Mouse (Mus musculus) kidney, adult 18-20 months (tissue): ENCODE data around the gene Ggta1.

Experiments
- DNase-seq: peaks from one replicate; pipeline ENCODE4 v3.0.0; 2021

Gene Ggta1

DNA sequence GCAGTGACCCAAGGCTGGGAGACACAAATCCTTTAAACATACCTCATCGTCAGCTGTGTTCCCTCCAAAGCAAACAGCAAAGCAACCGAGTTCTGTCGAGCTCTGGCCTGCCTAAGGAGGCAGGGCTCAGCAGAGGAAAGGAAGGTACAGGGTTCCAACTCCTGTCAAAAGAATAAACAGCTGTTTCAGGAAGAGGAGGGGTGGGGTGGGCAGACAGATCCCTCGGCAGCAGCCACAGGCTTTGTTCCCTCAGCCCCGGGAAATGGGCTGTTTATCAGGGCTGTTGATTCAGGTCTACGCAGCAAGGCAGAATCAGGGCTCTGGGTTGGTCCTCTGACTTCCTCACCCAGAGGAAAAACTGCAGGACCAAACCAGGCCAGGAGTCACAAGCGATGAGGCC lies 30.6 kb downstream of the Ggta1 start:
- DNase-seq, result peak; percentile 50

DNA sequence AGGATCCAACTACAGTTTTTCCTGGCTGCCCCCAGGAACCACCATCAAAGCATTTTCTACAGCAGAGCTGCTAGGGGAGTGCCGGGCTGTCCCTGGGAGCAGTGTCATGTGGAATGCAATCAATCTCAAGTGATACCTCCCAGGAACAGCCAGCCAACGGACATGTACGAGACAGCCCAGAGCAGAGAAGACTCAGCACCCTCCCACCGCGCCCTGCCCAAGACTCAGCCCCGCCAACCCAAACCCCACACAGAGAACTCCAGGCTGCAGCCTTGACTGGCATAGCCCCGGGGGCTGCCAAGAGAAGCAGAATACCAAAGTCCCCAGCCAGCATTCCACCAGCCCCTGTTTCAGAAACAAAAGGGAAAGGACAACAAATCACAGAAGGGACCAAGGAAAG lies 31.0 kb downstream of the Ggta1 start:
- peak; percentile 31 for DNase-seq

DNA sequence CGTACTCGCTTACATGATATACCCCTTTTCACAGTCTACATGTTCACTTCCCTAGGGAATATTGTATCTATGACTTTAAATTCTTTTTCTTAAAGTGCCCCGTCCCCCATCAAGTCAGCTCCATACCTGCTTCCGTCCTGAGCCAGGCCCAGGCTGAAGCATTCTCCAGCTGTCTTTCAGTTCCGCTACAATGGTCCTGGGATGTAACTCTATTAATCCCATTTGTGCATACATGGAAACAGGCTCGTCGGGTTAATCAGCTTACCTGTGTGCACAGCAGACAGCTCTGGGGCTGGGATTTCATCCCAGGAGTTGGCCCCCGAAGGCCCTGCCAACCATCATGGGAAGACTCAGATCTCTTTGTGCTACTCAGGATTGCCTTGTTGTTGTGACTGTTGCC lies 32.2 kb downstream of the Ggta1 start:
- DNase-seq, result no peak

DNA sequence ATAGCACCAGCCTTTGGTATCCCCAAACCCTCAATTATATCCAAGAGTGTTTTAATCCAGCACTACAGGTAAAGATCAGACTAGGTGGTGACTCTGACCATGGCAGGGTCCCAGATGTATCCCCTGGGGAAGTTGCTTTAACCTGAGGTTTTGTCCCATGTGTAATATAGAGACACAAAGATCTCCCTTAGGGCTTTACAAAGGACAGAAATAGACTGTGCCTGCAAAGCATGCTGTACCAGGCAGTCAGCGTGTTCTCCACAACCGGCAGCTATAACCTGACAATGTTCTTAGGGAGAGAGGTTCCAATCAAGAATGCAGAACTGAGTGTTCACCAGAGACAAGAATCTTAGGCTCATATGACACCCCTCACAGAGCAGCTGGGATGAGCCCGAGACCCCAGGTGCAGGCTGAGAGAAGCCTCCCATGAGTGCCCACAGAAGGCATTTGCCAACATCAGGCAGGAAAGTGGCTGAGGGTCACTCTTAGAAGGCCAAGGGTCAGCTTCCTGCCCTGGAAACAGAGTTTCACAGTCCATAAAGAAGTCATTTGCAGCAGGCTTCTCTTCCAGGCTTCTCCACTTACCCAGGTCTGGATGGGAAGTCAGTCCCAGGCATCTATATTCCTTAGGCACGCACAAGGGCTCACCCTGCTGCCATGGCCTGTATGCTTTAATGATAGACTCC lies 34.3 kb downstream of the Ggta1 start:
- no peak for DNase-seq

DNA sequence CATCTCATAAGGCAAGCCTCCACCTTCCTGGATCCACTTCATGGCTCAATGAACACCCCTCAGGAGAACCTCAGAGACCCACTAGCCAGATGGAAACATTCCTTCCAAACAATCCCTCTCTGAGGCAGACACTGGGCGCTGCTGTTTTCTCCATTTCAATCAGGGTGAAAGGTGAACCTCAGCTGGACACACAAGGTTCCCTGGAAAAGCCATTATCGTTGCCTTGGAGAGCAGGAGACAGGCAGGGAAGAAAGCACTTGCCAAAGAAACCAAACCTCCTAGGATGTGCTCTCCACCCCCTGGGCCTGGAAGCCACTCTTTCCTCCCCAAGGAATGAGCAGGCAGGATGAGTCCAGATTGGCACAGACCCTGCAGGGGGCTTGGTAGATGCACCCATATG lies 35.5 kb downstream of the Ggta1 start:
- DNase-seq, result no peak

DNA sequence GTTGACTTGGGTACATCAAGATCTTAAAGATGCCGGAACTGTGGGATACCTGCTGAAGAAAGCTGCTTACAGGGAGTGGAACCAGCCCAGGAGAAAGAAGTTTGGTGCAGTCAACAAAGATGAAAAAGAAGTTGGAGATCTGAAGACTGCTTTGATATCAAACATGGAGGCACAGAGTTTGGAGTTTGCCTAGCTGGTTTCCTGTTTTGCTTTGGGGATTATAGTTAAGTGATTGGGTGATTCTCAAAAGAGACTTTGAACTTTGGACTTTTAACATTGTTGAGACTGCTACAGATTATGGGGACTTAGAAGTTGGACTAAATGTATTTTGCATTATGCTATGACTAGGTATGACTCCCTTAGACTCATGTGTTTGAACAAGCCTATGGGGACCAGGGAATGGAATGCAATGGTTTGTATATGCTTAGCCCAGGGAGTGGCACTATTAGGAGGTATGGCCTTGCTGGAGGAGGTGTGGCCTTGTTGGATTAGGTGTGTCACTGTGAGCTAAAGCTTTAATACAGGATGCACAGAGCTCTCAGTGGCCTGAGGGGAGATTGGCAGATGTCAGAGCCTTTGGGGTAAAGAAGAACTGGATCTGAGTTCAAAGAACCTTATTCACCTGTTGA lies 39.2 kb downstream of the Ggta1 start:
- no peak for DNase-seq

DNA sequence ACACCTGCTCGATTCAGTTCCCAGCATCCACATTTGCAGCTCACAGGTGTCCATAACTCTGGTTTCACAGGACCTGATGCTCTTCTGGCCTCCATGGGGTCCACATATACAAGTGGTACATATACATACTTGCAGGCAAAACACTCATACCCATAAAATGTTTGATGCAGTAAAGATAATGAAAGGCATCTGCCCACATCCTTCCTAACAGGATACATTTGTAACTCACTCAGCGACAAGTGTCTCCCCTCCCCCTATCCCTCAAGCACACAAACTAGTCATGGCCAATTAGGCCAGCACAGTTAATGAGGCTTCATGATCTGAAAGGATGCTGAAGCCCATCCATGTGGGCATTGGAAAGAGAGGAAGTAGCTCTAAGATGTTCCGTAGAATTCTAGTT lies 40.6 kb downstream of the Ggta1 start:
- DNase-seq, result no peak

DNA sequence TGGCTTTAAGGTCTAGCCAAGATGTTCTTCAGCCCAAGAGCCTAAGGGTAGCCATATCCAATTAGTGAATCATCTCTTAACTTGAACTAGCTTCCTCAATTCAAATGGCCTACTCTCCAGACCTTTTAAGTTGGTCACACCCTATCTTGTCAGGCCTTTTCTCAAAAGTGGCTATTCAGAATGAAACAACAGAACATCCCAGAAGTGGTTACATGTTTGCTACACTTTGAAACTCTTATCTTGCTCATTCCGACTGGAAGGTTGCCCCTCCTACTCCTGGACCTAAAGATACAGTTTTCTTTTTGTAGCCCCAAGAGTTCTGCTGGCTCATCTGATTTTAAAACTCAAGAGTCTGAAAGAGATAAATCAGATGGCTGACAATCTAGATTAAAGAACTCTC lies 42.4 kb downstream of the Ggta1 start:
- DNase-seq, result no peak

DNA sequence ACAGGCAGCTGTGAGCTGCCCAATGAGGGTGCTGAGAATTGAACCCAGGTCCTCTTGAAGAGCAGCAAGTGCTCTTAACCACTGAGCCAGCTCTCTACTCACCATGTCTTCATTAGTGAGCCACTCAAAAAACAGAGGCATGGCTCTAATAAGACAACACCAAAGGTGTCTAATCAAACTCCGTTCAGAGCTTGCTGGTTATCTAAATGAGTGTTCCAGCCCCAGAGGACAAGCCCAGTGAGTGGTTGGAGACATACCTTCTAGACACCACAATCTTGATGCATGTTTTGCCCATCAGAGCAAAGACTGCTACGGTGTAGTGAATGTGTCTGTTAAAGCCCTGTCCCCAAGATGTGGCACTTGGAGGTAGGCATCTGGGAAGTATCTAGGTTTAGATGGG lies 43.4 kb downstream of the Ggta1 start:
- DNase-seq, result no peak

DNA sequence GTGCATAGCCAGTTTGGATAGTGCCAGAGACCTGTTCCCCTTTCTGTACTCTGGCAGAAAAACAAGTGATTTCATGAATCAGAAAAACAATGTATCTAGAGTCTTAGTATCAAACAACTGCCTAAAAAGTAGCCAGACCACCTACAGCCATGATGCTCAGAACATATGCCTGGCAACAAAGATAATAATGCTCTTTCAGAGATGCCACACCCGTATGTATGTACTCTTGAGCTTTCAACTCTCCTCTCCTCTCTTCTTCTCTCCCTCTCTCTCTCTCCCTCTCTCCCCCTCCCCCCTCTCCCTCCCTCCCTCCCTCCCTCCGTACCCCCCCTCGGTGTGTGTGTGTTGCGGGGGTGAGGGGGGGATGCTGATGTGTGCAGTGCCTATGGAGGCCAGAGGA lies 43.8 kb downstream of the Ggta1 start:
- no peak for DNase-seq

DNA sequence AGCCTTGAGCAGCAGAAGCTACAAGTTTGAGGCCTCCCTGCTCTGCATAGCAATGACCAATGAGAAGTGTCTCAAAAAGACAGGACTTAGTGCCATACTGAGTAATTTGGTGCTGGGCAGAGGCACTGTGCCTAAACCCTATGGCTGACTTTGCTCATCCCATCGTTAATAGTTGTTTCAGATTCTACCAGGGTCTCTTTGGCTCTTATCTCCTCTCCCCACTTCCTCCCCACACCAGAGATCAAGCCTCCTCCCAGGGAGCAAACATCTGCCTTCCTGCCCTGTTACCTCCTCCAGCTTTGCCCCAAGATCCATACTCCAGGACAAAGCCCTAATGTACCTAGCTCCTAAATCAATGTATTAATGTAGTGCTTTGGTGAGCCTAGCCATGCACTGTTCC lies 45.8 kb downstream of the Ggta1 start:
- DNase-seq, result no peak

DNA sequence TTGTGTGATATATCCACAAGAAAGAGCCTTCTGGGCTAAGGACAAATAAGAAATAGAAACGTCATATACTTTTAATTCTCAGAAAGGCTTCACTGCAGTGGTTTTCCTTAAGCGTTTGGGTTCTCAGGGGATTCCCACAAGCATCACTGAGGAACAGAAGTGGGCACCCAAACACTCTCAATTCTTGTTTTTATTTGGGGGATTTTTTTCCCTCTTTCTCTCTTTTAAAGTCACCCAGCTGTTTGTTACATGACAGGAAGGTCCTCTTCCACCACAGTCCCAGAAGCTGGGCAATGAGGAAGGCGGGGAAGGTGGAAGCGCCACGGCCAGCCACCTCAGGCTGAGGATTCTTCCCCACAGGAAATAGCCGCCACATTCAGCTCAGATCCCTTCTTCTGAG lies 46.6 kb downstream of the Ggta1 start:
- no peak for DNase-seq

DNA sequence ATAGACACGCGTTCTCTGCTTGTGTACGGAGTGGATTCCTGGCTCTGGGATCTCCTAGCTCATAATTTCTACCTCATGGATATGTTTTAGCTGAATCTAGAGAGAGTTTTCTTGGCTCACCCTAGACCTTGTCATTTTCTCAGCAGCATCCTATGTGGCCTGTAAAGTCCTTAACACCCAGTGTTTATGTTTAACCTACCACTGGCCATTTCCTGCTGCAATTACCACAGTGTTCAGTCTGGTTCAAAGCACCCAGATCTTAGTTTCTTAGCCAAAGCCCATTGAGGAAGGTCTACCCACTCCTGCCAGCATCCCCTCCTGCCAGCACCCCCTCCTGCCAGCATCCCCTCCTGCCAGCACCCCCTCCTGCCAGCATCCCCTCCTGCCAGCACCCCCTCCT lies 50.2 kb downstream of the Ggta1 start:
- no peak for DNase-seq

DNA sequence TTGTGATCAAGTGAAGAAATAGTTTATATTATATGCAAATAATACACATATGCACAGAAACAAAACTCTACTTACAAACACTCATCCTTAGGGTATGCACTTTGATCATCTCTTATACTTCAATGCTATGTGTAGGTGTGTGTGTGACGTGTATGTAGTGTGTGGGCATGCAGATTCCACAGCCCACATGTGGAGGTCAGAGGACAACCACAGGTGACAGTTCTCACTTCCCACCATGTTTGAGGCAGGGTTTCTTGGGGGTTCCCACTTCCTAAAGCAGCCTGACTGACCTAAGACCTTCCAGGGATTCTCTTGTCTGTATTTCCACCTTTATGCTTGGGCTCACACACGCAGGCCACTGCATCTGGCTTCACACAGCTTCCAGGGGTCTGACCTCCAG lies 50.8 kb downstream of the Ggta1 start:
- DNase-seq, result no peak

DNA sequence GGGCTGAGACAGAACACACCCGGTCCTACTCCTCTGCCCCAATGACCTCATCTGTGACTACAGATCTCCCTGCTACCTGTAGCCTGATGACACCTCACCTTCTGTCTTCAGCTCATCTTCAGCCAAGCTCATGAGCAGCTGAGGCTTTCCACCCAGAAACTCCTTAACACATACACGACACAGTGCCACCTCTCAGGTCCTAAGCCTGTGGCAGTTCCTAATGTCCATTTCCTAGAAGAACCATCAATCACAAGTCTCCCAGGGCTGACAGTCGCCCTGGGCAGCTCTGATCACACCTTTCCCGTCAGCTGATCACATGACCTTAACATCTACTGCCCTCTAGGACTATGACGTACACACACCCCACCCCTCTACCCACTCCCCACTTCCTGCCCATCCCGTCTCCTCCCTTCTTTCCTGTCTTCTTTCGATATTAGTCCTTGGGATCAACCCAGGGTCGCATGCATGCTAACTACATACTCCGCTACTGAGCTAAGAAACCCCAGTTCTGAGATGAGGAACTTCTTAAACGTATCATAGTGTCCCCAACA lies 51.3 kb downstream of the Ggta1 start:
- no peak for DNase-seq

DNA sequence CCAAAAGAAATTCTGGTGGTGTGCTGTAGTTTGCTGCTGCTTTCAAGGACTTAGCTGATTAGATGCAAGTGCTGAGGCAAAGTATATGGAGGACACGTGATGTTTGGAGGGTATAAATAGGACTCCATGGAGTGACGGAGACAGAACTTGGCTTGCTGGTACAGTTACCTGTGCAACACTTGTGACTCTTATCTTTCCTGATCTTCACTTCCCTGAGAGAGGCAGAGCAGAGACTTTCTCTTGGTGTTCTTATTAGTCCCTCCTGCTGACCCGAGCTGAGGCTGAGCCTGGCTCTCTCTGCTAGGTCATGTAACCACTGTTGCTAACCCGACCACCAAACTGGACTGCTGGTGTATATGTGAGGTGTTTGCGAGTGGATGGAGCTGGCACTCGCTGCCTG lies 53.6 kb downstream of the Ggta1 start:
- DNase-seq, result no peak

DNA sequence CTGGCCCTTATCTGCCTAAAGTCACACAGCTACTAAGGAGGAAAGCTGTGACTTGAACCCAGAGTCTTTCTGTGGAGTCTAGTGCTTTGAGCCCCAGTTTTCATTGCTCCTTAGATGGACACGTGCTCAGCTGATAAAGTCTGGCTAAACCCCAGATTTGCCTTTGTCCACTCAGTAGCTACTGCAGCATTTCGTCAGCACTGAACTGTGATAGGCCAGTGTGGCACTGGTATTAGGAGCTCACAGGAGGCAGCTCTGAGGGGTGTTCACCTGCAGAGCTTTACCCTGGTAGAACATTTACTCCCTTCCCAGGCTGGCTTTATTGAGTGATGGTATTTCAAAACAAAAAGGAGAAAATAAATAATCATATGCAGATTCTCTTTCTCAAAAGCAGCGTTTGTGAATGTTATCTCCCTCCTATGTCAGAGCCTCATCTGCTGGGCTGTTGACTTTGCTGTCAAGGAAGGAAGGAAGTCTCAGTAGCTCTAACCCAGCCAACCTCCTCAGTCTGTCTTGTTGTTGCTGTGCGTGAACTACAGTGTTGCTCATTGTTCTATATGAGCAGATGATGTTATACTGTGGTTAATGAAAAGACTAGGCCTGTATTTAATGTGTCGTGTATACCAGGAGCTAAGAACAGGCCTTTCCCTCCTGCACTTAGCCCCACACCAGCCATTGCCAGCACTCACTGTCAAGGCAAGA lies 54.5 kb downstream of the Ggta1 start:
- no peak for DNase-seq

DNA sequence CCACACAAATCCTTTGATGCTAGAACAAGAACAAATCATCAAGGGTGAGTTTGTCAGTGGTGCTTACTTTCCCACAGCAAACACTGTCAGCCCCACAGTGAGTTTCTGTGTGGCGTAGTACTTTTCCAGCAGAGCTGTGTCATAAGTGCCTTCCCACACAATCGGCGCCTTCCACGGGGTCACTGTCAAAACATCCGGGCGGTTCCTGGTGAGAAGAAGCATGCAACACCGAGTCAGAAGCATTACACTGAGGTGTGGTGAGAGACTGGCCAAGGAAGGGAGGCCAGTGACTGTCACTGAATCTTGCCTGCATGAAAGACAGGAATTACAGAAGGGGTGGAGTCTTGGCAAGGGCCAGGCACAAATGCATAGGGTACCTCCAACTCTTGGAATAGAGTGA lies 55.2 kb downstream of the Ggta1 start:
- no peak for DNase-seq

DNA sequence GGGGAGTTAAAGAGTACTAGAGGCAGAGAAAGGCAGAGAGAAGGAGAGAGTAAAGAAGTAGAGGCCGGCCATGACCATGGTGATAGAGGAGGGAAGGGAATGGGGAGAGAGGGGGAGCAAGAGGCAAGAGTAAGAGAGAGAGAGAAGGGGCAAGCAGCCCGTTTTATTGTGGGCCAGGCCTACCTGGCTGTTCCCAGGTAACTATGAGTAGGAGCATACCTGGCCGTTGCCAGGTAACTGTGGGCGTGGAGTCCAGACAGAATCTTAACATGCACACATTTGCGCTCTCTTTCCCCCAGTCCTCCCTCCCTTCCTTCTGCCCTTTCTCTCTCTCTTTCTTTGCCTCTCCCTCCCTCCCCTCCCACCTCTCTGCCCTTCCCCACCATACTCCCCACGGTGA lies 55.8 kb downstream of the Ggta1 start:
- no peak for DNase-seq

DNA sequence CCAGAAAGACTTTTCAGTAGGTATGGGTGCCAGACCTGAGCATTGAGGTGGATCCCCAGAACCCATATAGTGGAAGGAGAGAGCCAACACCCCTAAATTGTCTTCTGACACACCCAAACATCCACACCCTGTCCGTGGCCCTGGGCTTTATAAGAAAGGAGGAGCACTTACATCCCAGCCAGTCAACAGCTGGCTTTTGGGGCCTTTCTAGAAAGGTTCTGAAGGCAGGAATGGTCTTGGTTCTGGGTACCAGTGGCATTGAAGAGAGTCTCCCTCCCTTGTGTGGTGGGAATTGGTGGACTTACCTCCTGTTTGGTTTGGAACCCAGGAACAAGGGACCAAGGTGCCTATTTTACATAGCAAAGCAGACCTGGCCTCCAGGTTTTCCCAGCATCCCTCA lies 56.4 kb downstream of the Ggta1 start:
- no peak for DNase-seq

DNA sequence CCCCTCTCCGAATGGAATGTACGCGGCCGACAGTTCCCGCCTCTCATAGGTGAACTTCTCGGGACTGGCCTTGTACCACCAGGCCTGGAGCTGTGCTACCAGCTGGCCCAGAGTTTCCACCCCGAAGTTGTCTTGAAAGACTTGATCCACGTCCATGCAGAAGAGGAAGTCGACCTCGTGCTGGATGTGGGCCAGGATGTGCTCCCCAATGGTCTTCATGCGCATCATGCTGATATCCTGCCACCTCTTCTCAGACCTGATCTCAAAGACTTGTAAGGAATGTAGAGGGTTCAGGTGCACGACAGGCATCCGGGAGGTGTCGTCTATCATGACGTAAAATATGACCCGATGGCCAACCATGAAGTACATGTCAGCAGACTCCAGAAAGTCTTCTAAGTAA lies 60.6 kb downstream of the Ggta1 start:
- DNase-seq, result no peak

DNA sequence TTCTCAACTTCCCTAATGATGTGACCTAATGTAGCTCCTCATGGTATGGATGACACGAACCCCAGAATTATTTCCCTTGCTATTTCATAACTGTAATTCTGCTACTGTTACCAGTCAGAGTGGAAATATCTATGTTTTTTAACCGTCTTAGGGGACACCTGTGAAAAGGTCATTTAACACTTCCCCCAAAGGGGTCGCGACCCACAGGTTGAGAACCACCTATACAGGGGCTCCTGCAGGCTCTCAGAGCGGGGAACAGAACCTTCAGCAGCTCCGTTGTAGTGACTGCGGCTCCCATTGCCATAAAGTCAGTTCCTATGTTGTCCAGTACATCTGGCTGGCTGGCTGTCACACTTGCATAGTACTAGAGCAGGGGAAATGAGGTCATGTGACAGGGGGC lies 62.3 kb downstream of the Ggta1 start:
- DNase-seq, result no peak

DNA sequence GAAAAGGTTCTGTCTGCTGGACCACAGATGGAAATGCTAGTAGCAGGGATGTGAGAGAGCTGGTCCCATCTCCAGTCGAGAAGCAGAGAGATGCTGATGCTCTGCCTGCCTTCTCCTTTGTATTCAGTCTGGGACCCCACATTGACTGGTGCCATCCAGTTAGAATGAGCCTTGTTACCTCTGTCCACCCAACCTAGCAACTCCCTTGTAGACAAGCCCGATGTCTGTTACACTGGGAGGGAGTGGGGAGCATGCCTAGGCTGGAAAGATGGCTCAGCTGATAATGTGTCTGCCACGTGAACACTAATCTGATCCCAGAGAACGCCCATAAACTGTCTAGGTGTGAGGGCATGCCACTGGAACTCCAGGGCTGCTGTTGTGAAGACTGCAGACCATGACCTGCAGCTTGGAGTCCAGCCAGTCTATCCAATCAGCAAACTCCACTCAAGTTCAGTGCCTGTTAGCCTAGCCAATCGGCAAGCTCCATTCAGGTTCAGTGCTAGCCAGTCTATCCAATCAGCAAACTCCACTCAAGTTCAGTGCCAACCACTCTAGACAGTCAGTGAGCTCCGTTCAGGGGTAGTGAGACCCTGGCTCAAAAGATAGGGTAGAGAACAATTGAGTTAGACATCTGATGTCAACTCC lies 64.7 kb downstream of the Ggta1 start:
- no peak for DNase-seq
